Mouse (Mus musculus) left cerebral cortex, adult 8-10 months (tissue): ENCODE measurements at regions not wholly inside any gene's neighbourhood (a gene's known extent, or its start where the extent isn't known, plus 50 kb on each side); places are given as distances from the start of the nearest gene placed in this dataset.

Source experiments
- DNase-seq, 2 experiments: peaks; one replicate each; pipeline ENCODE4 v3.0.0; 2022; ENCODE audit warnings: low spot score in 2 of 2

DNA sequence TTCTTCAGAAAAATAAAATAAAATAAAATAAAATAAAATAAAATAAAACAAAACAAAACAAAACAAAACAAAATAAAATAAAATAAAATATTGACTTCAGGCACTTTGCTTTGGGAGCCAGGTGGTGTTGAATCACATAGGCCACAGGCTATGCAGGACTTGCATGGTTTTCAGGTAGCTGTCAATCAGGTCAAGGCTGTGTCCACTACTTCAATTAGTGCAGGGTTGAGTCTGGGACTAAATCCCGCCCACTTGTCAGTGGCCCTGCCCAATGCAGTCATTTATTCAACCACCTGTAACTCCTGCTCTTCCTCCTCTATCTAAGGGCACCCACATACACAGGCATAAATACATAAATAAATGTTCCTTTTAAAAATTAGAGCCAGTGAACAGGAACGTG, 497.3 kb upstream of the Gm5415 start:
- no peak for DNase-seq

DNA sequence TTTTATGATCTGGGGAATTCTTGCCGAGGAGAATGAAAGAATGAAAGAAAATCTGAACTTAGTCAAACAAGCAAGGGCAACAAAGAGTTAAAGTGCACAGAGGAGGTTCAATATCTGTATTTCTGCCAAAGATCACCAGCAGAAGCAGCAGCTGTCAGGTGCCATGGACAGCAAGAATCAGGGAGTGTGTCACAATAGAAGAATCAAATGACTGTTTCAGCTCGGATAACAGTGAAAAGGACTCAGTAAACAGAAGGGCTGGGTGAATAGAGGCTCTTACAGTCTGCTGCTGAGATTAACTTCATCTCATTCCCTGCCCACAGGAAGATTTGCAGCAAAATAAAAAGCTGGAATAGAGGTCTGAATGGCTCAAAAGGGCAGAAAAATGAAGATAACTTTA, 495.3 kb upstream of the Gm5415 start:
- DNase-seq, result no peak

DNA sequence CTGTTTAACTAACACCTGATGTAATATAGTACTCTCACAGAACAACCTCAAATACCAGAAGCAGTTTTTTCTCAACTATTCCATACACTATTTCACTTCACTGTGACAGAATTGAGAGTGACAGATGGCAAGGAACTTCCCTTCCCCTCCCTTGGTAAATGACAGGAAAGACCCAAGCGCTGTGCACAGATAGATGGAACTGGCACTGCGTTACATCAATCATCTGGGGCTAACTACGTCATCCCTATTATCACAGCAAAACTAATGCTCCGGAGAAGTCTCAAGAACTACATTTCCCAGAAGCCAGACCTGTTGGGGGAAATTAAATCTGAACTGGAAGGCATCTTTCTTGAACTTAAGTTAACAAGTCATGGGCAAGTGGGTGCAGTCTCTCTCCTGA, 493.6 kb upstream of the Gm5415 start:
- DNase-seq, result no peak

DNA sequence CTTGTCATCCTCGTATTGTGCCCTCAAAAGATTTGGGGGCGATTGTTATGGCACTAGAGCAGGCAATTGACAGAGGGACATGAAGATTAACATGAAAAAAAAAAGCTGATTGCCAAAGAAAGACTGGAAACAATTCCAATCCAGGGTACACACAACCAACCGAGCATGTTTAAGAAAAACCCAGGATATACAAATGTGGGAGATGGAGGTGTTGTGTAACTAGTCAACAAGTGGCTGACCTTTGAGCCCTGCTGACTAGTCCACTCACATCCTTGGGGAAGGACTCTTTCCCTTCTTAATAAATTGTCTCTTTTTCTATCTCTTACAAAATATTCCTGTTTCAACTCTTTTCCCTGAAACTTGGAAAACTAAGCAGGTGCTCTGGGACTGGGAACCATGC, 484.9 kb upstream of the Gm5415 start:
- DNase-seq, result no peak

DNA sequence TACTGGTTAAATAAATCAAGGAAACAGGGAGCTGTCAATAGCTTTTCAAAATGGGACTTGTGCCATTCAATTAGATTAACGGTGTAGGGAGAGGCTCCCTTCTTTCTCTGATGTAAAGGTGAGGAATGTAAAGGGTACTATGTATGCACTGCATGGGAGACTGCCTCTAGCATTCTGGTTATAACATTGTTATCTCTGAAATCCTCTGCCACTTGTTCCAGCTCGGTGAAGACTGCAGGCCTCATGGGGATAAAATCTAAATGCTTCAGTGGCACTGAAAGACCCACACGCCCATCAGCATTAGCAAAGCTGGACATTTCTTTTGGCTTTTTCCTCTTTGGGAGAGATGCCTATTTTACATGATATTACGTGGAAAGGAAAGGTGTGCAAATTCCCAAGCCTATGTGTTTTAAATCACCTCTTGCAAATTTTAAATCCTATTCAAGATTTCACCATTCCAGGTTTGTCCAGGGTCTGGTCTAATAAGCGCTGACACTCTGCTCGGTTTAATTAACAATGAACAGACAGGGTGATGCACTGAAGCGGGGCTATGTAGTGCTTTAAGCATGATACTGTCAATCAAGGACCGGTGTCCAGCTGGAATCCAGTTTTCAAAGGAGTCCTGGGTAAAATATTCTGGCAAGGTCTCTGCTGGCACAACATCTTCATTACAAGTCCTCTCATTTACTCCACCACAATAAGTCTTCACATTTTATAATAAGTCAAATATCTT, 479.8 kb upstream of the Gm5415 start:
- DNase-seq, result no peak

DNA sequence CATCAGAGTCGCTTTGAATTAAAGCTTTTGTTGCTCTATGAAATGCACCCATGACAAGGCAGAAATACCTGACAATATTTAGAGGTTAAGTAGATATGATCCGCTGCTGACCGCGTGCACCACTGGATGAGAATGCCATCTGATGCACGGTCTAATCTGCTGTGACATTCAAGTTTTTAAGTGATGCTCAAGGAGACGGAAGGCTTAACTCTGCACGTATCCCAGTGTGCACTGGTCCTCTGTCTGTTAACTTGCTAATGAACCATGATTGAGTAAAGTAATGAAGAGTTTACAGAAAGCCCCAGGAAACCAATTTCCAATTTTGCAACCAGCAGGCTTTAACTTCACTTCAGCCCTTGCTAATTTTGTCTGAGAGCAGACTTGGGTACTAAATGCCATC, 478.3 kb upstream of the Gm5415 start:
- DNase-seq, result no peak

DNA sequence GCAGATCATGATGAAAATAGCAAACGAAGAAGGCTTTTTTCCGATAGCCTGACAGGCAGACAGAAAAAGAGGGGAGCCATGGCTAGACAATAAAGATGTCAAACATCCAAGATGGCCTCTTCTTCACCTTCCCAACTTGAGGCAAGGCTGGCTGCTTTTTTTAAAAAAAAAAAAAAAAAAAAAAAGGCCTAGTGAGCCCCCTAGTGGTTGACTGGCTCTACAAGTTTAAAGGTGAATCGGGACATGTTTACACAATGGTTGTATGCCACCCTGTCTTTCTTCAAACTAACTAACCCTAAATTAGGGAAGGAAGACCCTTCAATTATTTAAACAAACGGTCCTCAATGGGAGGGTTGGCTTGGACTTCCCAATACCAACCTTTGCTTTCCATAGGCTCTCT, 475.8 kb upstream of the Gm5415 start:
- DNase-seq, result no peak

DNA sequence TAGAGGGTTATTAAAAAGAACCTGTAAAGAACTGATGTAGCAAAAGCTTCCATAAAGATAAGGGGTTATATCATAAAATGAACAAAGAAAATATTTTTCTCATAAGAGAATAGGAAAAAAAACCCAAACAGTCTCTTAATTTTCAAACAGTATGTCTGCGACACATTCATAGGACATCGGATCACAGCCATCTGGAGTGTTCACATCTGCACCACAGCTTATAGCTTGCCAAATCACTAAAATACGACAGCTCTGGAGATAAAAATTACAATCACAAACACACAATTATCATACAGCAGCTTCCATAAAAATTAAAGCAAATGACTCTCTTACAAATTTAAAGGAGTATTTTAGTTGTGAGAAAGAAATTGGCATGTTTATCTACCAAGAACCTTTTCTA, 456.9 kb upstream of the Gm5415 start:
- no peak for DNase-seq

DNA sequence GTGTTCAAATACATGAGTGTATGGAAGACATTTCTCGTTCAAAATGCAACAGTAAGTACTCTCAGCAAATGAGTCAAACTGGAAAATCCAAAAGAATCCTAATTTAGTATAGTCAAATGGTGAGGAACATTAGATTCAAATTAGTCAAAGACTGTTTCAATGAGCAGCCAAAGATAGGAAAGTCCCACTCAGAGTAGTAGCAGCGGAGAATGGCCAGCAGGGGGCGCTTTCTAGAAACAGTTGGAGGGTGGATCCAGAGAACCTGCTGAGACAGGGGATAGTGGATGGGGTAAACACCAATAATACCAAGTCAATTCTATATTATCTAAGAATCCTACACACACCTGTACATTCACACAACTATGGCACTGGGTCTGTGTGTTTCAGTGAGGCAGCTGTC, 417.9 kb upstream of the Gm5415 start:
- DNase-seq, result no peak

DNA sequence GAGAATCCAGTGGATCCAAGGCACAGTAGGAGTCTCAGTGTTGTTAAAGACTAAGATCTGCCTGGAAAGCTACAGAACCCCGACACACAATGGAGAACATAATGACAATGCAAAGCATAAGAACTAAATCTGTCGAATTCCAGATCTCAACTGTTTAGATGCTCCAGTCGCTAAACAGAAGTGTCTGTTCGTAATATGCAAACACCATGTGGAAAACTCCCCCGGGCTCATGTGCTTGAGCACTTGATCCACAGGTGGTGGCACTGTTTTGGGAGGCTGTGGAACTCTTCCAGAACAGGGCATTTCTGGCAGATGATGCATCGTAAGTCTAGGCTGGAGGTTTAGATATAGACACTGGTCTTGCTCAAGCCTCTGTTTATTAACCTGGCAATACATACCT, 412.2 kb upstream of the Gm5415 start:
- DNase-seq, result no peak

DNA sequence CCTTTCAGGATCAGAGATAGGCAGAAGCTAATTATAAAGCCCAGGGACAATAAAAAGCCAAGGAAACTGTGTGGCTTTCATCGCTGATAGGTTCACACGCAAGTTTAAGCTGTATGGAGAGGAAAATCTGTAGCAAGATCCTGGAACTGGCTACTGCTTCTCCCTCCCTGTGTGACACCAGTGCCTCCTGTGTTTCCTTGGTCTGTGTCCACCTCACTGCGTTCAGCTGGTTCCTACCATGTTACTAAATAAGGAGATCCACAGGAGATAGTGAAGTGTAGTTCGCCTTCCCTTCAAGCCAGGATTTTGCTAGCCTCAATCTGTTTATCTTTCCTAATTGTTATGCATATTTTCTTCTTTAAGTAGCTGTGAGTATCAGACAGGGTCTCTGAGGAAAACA, 399.2 kb upstream of the Gm5415 start:
- DNase-seq, result no peak

DNA sequence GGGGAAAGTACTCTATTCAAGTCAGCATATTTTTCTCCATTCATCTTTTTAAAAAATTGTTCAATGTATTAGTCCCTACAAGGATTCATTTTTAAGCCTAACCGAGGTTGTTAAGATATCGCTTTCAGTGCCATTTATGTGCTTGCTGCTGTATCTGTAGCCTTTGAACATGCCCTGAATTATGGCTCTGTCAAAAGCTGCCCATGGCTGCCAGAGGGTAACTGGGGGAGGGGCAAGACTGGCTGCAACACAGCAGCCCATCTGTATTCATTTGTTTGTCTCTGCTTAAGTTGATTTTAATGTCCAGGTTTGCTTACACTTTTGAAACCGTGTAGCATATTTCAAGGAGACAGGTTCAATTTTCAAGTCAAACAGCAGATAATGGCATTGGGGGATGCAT, 383.3 kb upstream of the Gm5415 start:
- no peak for DNase-seq

DNA sequence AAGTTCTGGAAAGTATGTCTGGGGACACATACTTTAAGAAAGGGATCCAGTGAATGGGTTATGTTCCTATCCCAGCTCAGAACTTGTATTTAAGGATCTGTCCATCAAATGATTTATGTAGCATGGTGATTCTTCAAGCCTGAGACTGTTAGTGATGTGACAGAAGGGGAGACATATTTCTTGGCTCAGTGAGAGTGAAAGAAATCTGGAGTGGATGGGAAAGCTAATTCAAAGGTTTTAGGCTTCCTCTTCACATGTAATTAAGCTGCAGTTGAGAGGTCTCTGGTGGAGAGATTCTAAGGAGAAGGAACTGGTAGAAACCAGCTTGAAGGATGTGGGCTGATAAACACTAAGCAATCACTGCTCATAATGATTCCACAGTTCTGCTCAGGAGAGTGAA, 355.3 kb upstream of the Gm5415 start:
- DNase-seq, result no peak

DNA sequence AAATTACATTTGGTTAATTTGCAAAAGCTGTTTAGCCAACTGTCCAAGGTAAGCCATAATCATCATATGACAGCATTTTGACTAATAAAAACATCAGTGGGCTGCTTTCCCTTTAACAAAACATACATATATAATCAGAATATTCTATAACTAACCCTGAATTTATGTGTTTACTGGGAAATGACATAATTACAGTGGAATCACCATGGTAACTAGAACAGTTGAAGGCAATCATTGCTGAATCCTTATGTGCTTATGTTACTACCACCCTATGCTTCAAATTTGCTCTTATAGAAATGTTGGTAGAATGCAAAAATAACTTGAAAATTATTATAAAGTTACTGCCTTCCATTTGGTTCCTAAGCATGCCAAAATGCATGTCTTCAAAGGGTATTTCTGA, 340.6 kb upstream of the Gm5415 start:
- DNase-seq, result no peak

DNA sequence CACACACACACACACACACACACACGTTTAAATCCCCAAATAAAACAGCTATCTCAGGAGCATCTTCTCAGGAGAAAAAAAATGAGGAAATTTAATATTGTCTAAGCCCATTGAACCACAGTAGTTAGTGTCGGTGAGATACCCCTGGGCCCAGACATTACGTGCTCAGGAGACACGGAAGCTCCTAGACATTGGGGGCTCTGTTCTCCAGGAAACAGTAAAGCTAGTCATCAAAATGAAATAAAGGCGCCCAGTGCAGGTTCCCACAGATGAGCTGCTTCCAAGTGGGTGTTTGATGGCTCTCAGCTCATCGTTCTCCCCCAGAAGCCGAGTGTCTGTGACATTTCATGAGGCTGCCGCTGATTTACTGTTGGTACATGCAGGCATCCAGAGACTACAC, 325.8 kb upstream of the Gm5415 start:
- peak in 1 of 2 experiments; percentile 5 for DNase-seq

DNA sequence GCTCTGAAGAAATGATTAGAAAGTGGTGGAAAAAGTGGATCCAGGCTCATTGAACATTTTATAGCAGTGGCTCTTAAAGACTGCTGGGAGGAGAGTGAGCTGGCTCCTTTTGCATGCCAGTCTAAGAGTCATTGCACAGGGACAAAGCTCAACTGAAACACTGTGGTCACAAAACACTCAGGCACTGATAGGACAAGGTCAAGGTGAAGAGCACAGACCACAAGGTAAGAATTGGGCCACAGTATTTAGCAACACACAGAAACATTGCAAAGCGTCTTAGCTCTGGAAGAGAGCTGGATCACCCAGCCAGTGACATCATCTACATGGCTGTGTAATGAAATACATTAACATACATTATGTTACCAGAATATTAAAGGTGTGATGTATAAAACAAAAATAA, 319.0 kb upstream of the Gm5415 start:
- DNase-seq, result no peak

DNA sequence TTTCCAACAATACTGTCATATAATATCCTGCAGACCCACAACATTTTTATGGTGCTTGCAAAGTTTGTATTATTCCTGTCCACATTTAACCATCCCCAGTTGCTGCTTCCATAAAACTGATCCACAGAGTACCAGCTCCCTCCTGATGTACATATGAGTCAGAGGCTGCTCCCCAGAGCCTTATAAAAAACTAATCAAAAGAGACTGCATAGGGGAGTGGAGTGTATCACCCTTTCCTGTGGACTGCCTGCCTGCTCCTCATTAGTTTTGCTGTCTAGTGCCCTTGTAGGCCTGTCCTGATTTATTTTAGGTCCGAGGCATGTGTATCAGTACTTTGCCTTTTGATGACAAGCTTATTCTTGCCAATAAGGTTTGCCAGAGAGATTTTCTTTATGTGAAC, 310.9 kb upstream of the Gm5415 start:
- no peak for DNase-seq
